Mouse (Mus musculus) right cerebral cortex, postnatal 10 days (tissue): ENCODE data around the gene St5.

ENCODE experiments used
- DNase-seq, 2 experiments: peaks; one replicate each; pipeline ENCODE4 v3.0.0; 2021; ENCODE audit warnings: low spot score in 2 of 2

Gene St5

GRCm38 (mm10) chr7:109528356-109528755, 175.0 kb downstream of the St5 start:
- peak; percentile 59 to 66 for DNase-seq

- no peak for DNase-seq
Measured at GRCm38 (mm10) chr7:109527536-109527935, 175.9 kb downstream of the St5 start.

- no peak for DNase-seq
Measured at GRCm38 (mm10) chr7:109525740-109526663, 177.4 kb downstream of the St5 start.

DNA sequence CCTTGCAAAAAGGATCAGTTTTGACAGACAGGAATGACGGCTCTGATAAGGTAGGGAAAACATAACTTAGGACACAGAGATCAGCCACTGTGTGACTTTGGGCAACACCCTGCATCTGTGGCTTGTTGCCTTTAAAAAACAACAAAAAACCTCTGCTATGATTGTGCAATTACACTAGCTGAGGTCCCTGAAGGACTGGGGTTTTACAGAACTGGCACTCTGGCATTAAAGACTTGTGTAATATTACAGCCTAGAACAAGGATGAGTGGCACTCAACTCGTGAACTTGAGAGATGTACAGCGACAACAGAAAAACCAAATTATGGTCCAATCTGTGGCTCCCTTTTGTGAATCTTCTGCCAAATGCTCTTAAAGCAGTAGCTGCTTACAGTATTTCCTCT, 178.6 kb downstream of the St5 start:
- DNase-seq, result no peak

GRCm38 (mm10) chr7:109524442-109524744, 179.0 kb downstream of the St5 start:
- DNase-seq, result no peak

DNA sequence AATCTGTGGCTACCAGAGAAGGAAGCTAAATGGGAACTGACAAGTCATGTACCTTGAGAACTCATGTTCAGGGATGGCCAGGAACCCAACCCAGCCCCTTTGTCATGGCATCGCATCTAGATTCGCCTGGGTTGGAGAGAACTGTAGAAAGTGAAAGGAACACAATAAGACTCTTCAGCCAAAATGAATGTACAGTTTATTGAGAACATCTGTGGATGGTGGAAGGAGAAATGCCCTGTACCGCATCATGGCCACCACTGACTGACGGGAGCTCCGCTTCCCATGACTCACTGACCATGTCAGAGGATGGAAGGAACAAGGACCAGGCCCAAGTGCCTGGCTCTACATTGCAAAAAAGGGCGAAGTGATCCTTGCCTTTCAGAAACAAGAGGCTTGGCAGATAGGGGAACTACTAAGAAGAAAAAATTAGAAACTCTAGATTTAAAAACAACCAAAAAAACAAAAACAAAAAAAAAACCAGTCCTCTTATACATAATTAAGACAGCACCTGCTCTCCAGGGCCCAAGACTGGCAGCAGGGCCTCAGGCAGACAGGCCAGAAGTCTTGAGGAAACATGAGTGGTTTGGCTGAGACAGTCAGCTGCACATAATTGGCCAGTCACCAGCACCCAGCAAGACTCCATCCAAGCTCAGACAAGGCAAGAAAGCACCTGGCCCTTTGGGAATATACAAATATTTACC, 179.5 kb downstream of the St5 start:
- no peak for DNase-seq

- DNase-seq, result no peak
Measured at GRCm38 (mm10) chr7:109523304-109523703, 180.1 kb downstream of the St5 start.

DNA sequence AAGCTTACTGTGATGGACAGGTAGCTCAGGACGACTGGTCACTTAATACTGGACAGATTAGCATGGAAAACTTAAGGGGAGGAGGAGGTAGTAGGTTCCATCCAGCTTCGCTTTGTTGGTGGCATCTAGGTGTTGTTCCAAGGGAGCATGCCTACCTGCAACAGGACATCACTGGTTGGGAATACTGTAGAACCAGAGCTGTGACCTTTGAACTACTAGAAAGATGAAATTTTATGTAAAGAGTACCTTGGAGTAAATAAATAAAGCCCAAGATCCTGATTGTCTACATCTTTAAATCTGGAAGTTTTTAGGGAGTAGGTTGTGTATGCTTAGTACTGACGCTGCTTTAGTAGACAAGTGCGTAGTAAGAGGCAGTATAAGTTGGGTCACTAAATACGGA, 181.3 kb downstream of the St5 start:
- no peak for DNase-seq

GRCm38 (mm10) chr7:109519936-109520335, 183.5 kb downstream of the St5 start:
- peak in 1 of 2 experiments; percentile 31 for DNase-seq

DNA sequence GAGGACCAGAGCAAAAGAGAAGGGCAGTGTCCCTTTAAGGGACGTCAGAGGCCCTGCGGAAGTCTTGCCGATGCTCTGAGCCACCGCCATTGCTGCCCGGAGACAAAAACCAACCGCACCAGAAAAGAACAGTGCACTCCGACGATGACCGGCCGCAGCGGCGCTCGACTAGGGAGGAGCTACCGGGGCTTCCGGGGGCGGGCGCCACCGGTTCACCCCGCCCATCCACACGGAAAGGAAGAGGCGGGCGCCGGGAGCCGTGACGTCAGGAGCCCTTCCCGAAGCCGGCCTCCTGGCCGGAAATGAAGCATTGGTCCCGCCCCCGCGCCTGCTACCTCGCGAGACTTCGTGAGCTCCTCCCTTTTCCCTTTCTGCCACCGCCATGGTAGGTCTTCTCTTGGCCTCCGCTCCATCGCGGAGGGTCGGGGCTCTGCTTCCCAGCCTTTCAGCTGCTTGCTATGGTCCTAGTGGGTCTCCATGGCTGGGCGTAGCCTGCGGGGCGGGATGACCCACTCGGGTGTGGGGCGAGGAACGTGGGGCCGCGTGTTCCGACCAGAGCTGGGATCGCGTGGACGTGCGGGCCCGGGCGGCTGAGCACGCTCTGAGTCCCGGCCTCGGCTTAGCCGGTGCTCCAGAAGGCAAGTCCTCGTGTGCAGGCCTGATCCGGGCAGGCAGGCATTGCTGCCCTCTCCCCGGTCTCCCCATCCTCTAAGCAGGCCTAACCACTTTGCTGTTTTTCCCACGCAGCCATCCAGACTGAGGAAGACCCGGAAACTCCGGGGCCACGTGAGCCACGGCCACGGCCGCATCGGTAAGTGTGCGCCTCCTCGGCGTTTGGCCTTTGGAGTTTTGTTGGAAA, 184.3 kb downstream of the St5 start, which contains the start of gene Rpl27a:
Rpl27a (plus strand) TSS at position 310 of the 859 bp plus-strand sequence.
- DNase-seq, result peak; percentile 99

DNA sequence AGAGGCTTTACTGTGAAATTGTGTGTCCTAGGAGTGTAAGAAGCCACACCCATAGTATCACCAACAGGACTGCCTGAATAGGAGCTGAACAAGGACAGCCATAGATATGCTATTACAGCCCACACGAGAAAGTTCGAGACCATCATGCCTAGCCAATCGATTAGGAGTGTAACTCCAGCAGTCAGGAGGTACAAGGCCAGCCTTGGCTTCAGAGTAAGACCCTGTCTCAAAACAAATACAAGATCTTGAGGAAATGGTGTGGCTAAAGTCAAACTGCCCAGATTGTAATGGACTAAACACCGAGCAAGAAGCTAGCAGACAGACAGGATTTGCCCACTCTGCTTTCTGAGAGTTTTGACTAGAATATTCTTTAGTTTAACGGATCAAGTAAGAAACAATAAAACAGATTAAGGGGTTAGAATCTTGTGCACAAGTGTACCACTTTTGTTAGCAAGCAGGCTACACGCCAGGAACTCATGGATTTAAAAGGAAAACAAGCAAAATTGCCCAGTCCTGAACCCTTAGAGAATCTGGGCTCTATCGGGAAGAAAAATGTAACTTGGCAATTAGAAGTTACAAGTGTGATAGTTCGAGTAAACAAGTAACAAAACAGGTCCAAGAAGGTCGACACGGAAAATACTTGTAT, 185.2 kb downstream of the St5 start:
- DNase-seq, result no peak

DNA sequence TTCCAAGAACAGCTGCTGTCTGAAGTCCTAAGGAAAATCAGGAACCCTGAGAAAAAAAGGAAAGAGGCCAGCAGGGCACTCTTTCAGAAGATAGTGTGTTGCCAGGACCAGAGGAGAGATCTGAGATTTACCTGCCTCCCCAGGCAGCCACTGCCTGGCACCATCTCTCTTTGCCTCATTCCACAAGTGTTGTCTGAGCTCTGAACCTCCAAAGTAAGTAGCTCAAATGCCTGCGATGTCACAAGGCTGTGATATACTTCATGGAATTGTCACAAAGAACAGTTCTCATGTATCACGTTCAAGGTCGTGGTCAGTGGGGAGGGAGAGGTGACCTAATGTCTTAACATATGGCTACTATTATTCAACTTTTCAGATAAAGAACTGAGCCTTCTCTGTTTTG, 186.9 kb downstream of the St5 start:
- DNase-seq, result no peak

- no peak for DNase-seq
Measured at GRCm38 (mm10) chr7:109511838-109512237, 191.6 kb downstream of the St5 start.

- DNase-seq, result no peak
Measured at GRCm38 (mm10) chr7:109510799-109511198, 192.6 kb downstream of the St5 start.

- DNase-seq, result no peak
Measured at GRCm38 (mm10) chr7:109508034-109508433, 195.4 kb downstream of the St5 start, which contains the start of gene Trim66. TSS of gene Trim66 (minus strand) at chr7:109508134.

- no peak for DNase-seq
Measured at GRCm38 (mm10) chr7:109507572-109507971, 195.8 kb downstream of the St5 start.

- DNase-seq, result no peak
Measured at GRCm38 (mm10) chr7:109507119-109507518, 196.3 kb downstream of the St5 start.

DNA sequence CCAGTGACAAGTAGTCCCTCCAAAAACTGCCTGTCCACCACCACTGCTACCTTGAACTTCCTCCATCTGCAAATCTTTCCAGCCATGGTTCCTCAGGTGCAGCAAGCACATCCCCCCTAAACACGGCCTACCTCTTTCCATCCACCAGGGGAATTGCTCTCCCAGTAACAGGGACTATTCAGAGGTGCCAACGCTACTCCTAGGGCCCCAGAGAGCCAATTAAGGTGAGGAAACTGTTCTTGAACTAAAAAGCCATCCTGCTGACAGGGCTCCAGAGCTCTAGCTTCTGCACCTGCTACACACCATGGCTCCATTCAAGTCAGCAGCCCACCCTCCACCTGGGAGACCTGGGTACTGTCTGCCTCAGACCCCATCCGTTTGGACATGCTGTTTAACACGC, 205.9 kb downstream of the St5 start:
- DNase-seq, result no peak

DNA sequence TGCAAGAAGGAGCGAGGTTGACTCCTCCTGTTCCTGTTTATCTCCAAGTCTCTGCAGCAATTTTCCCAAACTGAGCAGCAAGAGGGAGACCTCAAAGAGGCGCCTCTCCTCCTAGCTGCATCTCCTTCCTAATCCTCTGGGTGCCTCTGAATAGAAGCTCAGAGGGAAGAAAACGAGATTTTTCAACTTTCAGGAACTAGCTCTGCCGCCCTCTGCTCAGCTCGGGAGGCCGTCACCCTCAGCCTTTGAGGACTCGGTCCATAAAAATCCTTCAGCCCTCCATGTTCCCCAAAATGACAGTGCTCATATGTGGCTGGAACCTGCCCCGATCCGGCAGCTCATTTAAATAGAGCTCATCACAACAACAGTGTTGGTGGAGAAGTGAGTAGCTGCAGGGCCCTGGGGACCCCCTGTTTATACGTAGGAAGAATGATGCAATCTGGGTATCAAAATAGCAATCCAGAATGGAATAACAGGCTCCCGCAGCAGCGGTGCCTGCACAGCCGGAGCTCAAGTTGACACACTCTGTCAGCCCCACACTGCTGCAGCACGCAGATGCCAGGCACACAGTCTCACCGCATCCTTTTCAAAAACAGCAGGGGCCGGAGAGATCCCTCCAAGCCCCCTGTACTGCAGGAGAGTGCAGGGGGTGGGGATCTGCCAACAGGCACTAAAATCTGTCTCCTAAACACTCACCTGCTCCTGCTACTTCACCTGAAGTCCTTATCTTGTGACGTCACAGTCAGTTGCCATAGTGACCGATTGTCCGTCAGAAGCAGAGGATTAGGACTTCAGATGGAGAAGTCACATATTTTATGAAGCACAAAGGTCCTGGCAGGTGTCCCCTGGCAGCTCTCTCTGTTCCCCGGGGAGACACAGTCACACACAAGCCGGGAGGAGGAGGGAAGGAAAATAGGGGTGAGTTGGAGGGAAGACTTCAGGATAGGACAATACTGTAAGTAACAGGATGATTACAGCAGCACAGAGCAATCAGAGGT, 209.8 kb downstream of the St5 start:
- peak; percentile 46 to 60 for DNase-seq

GRCm38 (mm10) chr7:109492616-109493318, 210.6 kb downstream of the St5 start:
- DNase-seq, result no peak
